Mouse (Mus musculus) bone marrow, adult 2 months (tissue): Measurements from ENCODE around the gene Ldhb. TPM values are rescaled to one million over a fixed set of nuclear protein-coding genes. Genes with fewer than 3 reads are reported as not detected.

Experiments
- H3K27ac ChIP-seq: fragments of 200-500 bp; 2 replicates; pipeline ENCODE4 v1.5.1; 2012; ENCODE audit warnings: low read depth, mild to moderate bottlenecking, control low read depth, inconsistent platforms, low read length; ENCODE audit not compliant: control insufficient read depth, poor library complexity, insufficient read depth
- H3K4me1 ChIP-seq: fragments of 200-500 bp; 2 replicates; pipeline ENCODE4 v1.6.1; 2011; ENCODE audit warnings: low read length; ENCODE audit not compliant: control insufficient read depth, insufficient read depth
- H3K4me3 ChIP-seq: fragments of 200-500 bp; replicated peaks from 2 replicates; pipeline ENCODE3; 2011; ENCODE audit warnings: mild to moderate bottlenecking, low read depth, low read length, control low read depth; ENCODE audit not compliant: control insufficient read depth
- CTCF ChIP-seq: fragments of 200-500 bp; IDR thresholded peaks from 2 replicates; pipeline ENCODE4 v1.5.1; 2011; ENCODE audit warnings: low read length, control low read depth; ENCODE audit not compliant: control insufficient read depth, insufficient read depth
- POLR2A ChIP-seq: fragments of 200-500 bp; IDR thresholded peaks from 2 replicates; pipeline ENCODE4 v1.6.1; 2011; ENCODE audit warnings: low read depth, mild to moderate bottlenecking, control low read depth, low read length, borderline replicate concordance; ENCODE audit not compliant: control insufficient read depth
- WGBS: fragments of 180-500 bp; shearing (Covaris S2); methylation state at CpG from one replicate; pipeline ENCODE4 v1.1.7; 2018; 5-methylcytosine and 5-hydroxymethylcytosine counted together
- polyA plus RNA-seq: library from polyadenylated mRNA; stranded (reverse); fragments of >200 nt; gene quantifications from 2 replicates; pipeline ENCODE4 v1.2.4, GENCODE M21; 2011; ENCODE audit warnings: low replicate concordance; ENCODE audit not compliant: missing spikeins, insufficient read depth, insufficient read length

Gene Ldhb
- polyA plus RNA-seq, 1 experiment = 46.9 TPM

- Histone ChIP-seq H3K4me3 (no peak overlapping the region), H3K27ac (no peak overlapping the region), H3K4me1 (no peaks in the 10 kb centered on the region)
- TF ChIP-seq POLR2A = no peak
- no peak for TF ChIP-seq CTCF
- WGBS = 69% methylated on average over 8 of the region's 8 CpGs
Observed at GRCm38 (mm10) chr6:142542082-142542799, 34.5 kb upstream of the Ldhb start.

- Histone ChIP-seq H3K4me1 (no peaks in the 10 kb centered on the region), H3K4me3 (no peak overlapping the region), H3K27ac (no peak overlapping the region)
- TF ChIP-seq POLR2A (no peak), CTCF (no peak)
- 84% methylated on average over 10 of the region's 10 CpGs for WGBS
Observed at GRCm38 (mm10) chr6:142540561-142541160, 32.9 kb upstream of the Ldhb start.

- no peak for TF ChIP-seq POLR2A
- TF ChIP-seq CTCF = no peak
- H3K4me3 ChIP-seq = no peak overlapping the region
- no peaks in the 10 kb centered on the region for H3K4me1 ChIP-seq
- 82% methylated on average over 5 of the region's 5 CpGs for WGBS
- no peak overlapping the region for H3K27ac ChIP-seq
Observed at GRCm38 (mm10) chr6:142540131-142540530, 32.4 kb upstream of the Ldhb start.

- WGBS = 54% methylated on average over 17 of the region's 17 CpGs
- no peaks in the 10 kb centered on the region for H3K4me1 ChIP-seq
- no peak overlapping the region for H3K4me3 ChIP-seq
- TF ChIP-seq CTCF (no peak), POLR2A (no peak)
- H3K27ac ChIP-seq = no peak overlapping the region
Observed at GRCm38 (mm10) chr6:142538503-142538902, 30.7 kb upstream of the Ldhb start.

- 76% methylated on average over 5 of the region's 5 CpGs for WGBS
- no peaks in the 10 kb centered on the region; the same call in 1 of the 2 replicates for H3K4me1 ChIP-seq
- no peak overlapping the region for H3K27ac ChIP-seq
- TF ChIP-seq POLR2A (no peak), CTCF (no peak)
- H3K4me3 ChIP-seq = no peak overlapping the region
Observed at GRCm38 (mm10) chr6:142533412-142533811, 25.7 kb upstream of the Ldhb start.

GRCm38 (mm10) chr6:142532686-142533085 lies 24.9 kb upstream of the Ldhb start:
- Histone ChIP-seq H3K4me3 (no peak overlapping the region), H3K27ac (no peak overlapping the region), H3K4me1 (no peaks in the 10 kb centered on the region; the same call in 1 of the 2 replicates)
- TF ChIP-seq CTCF (no peak), POLR2A (no peak)
- WGBS = 84% methylated on average over 2 of the region's 2 CpGs

GRCm38 (mm10) chr6:142532141-142532540 lies 24.4 kb upstream of the Ldhb start:
- WGBS = 86% methylated on average over 17 of the region's 17 CpGs
- no peaks in the 10 kb centered on the region; the same call in 1 of the 2 replicates for H3K4me1 ChIP-seq
- H3K4me3 ChIP-seq = no peak overlapping the region
- TF ChIP-seq CTCF (no peak), POLR2A (no peak)
- no peak overlapping the region for H3K27ac ChIP-seq

- WGBS = 73% methylated on average over 5 of the region's 5 CpGs
- Histone ChIP-seq H3K4me3 (no peak overlapping the region), H3K4me1 (no peaks in the 10 kb centered on the region; the same call in 1 of the 2 replicates), H3K27ac (no peak overlapping the region)
- TF ChIP-seq CTCF (no peak), POLR2A (no peak)
Observed at GRCm38 (mm10) chr6:142530378-142530777, 22.6 kb upstream of the Ldhb start.
